Comparison of ENCODE assay signal across 11 mouse cellular contexts in genomic region chr9:64078386-64078792, GRCm38 (mm10). TPM values are rescaled to one million over a fixed set of nuclear protein-coding genes. Genes with fewer than 3 reads are reported as not detected.
A peak's percentile ranks its signal among the peaks of the same experiment; 100 is the strongest.
DNase-seq lines count a peak whose midpoint lies in the region; ATAC-seq and TF ChIP-seq lines count a peak whose summit lies in the region.
"Had no signal": no experiment of that assay in that cellular context is flagged by ENCODE, and none has a peak within 500 bp of the region (broad histone marks: within the 10 kb centered on the region; RNA-seq: fewer than 3 reads in every experiment).

No protein-coding gene starts in this region.

- 64% methylated on average over 7 of the region's 7 CpGs for WGBS in midbrain, embryonic 11.5 days
- WGBS in midbrain, postnatal 0 days: 50% methylated on average over 7 of the region's 7 CpGs
- WGBS in liver, postnatal 0 days (ENCODE audit: insufficient replicate concordance): 13% methylated on average over 7 of the region's 7 CpGs

- H3K36me3 ChIP-seq in erythroblast, embryonic 14.5 days (ENCODE audit: control insufficient read depth): no peaks in the 10 kb centered on the region; the same call in 1 of the 2 replicates
- H3K36me3 ChIP-seq in midbrain, embryonic 11.5 days (ENCODE audit: control insufficient read depth, insufficient read depth, low read length): no peaks in the 10 kb centered on the region
- no peaks in the 10 kb centered on the region for H3K36me3 ChIP-seq in midbrain, postnatal 0 days (ENCODE audit: insufficient read depth, low read length)
- H3K36me3 ChIP-seq in liver, postnatal 0 days (replicated peaks; ENCODE audit: insufficient read depth, low read length): no peaks in the 10 kb centered on the region

- no peak for ATAC-seq in erythroblast, adult 5-6 weeks (replicated peaks; ENCODE audit: low FRiP score, poor library complexity, severe bottlenecking)
- no peak for ATAC-seq in midbrain, embryonic 11.5 days (ENCODE audit: low FRiP score)
- ATAC-seq in midbrain, postnatal 0 days (ENCODE audit: low FRiP score): no peak
- peak; percentile 68 for ATAC-seq in liver, postnatal 0 days
- ATAC-seq: inflammation-experienced regulatory T-cells, adult 6 months had no signal

- peaks cover 91% of the 10 kb centered on the region for H3K4me1 ChIP-seq in erythroblast, embryonic 14.5 days (ENCODE audit: control insufficient read depth)
- no peaks in the 10 kb centered on the region for H3K4me1 ChIP-seq in midbrain, embryonic 11.5 days (ENCODE audit: control insufficient read depth, insufficient read depth, low read length)
- no peaks in the 10 kb centered on the region for H3K4me1 ChIP-seq in midbrain, postnatal 0 days (ENCODE audit: insufficient read depth, low read length)
- peaks cover 21% of the 10 kb centered on the region for H3K4me1 ChIP-seq in liver, postnatal 0 days (ENCODE audit: insufficient read depth)

- H3K9me3 ChIP-seq in erythroblast, embryonic 14.5 days (ENCODE audit: control insufficient read depth, low read length): no peaks in the 10 kb centered on the region
- H3K9me3 ChIP-seq in midbrain, embryonic 11.5 days (ENCODE audit: control insufficient read depth, low read length): no peaks in the 10 kb centered on the region
- no peaks in the 10 kb centered on the region for H3K9me3 ChIP-seq in midbrain, postnatal 0 days (ENCODE audit: low read length)
- no peaks in the 10 kb centered on the region for H3K9me3 ChIP-seq in liver, postnatal 0 days (ENCODE audit: low read length)

- DNase-seq in midbrain, embryonic 11.5 days (ENCODE audit: low spot score, missing footprints): peak; percentile 59
- no peak for DNase-seq in midbrain, postnatal 0 days (ENCODE audit: low spot score)
- DNase-seq in liver, postnatal 0 days: peak; percentile 48
- peak; percentile 43 for DNase-seq in yolk sac, embryonic 10.5 days (ENCODE audit: low spot score)
- no peak for DNase-seq in cerebellum, postnatal 14 days
- DNase-seq in left cerebral cortex, postnatal 14 days (ENCODE audit: low spot score in 2 of 2): no peak

- intact Hi-C loops in left cerebral cortex, postnatal 14 days (cut with DNase I): no loop called here

- H3K4me2 ChIP-seq in midbrain, embryonic 11.5 days: no peak overlapping the region
- no peak overlapping the region for H3K4me2 ChIP-seq in midbrain, postnatal 0 days (ENCODE audit: low read depth, low read length, poor library complexity, severe bottlenecking)
- H3K4me2 ChIP-seq in liver, postnatal 0 days (ENCODE audit: low read depth, low read length): peak overlapping the region; percentile 33; the same call in 1 of the 2 replicates

- H3K27ac ChIP-seq in midbrain, embryonic 11.5 days (ENCODE audit: low read depth, low read length): no peak overlapping the region
- H3K27ac ChIP-seq in midbrain, postnatal 0 days (ENCODE audit: low read depth, low read length): no peak overlapping the region
- H3K27ac ChIP-seq in liver, postnatal 0 days (ENCODE audit: low read depth): peak overlapping the region; percentile 44

- TF ChIP-seq CTCF in midbrain, postnatal 0 days (IDR thresholded peaks at IDR 0.05): no peak
- TF ChIP-seq CTCF in liver, postnatal 0 days (IDR thresholded peaks at IDR 0.05; ENCODE audit: low read depth): no peak

- H3K4me3 ChIP-seq in erythroblast, embryonic 14.5 days (replicated peaks): peak overlapping the region; percentile 41
- H3K4me3 ChIP-seq in midbrain, embryonic 11.5 days (ENCODE audit: low read depth, low read length): no peak overlapping the region
- no peak overlapping the region for H3K4me3 ChIP-seq in midbrain, postnatal 0 days (ENCODE audit: low read depth, low read length)
- H3K4me3 ChIP-seq in liver, postnatal 0 days (ENCODE audit: low read depth, low read length): no peak overlapping the region

- no peak for TF ChIP-seq EP300 in liver, postnatal 0 days (IDR thresholded peaks at IDR 0.05; ENCODE audit: low read depth)

- peaks cover 7% of the 10 kb centered on the region for H3K27me3 ChIP-seq in erythroblast, embryonic 14.5 days (ENCODE audit: control insufficient read depth)
- H3K27me3 ChIP-seq in midbrain, embryonic 11.5 days (ENCODE audit: control insufficient read depth, insufficient read depth, low read length): peaks cover 1% of the 10 kb centered on the region; the same call in 1 of the 2 replicates
- 0 out of 2 replicates have a peak, but pooled peaks cover 4% of the 10 kb centered on the region for H3K27me3 ChIP-seq in midbrain, postnatal 0 days (ENCODE audit: insufficient read depth, low read length)
- H3K27me3 ChIP-seq in liver, postnatal 0 days (ENCODE audit: insufficient read depth, low read length): no peaks in the 10 kb centered on the region

- 0 out of 2 replicates have a peak overlapping the region, but pooled peaks have one; percentile 1 for H3K9ac ChIP-seq in midbrain, embryonic 11.5 days (ENCODE audit: low read length)
- no peak overlapping the region for H3K9ac ChIP-seq in midbrain, postnatal 0 days (replicated peaks; ENCODE audit: low read length, poor library complexity, severe bottlenecking)
- H3K9ac ChIP-seq in liver, postnatal 0 days (replicated peaks): peak overlapping the region; percentile 48

RNA-seq across cellular contexts. Expression of gene Lctl, which starts 38.6 kb away (rescaled TPM):
- not detected in 2 replicates for polyA plus RNA-seq in erythroblast, embryonic 14.5 days (2012)
- total RNA-seq in erythroblast, adult 5-6 weeks (2015; ENCODE audit: low replicate concordance): not detected in 2 replicates
- not detected in 2 replicates for total RNA-seq in erythroblast, adult 5-6 weeks (2017; ENCODE audit: low replicate concordance)
- not detected in 2 replicates for polyA plus RNA-seq in midbrain, embryonic 11.5 days (2014; fragmentation: Nextera tagmentation; extraction: Ambion mirVana)
- not detected in 2 replicates for total RNA-seq in midbrain, postnatal 0 days (2014; rRNA removed)
- not detected in 2 replicates for polyA plus RNA-seq in midbrain, postnatal 0 days (2015; fragmentation: Nextera tagmentation; extraction: Ambion mirVana)
- not detected in 2 replicates for polyA plus RNA-seq in liver, postnatal 0 days (2015; fragmentation: Nextera tagmentation; extraction: Ambion mirVana)
- total RNA-seq in left cerebral cortex, postnatal 14 days (2021): not detected
- total RNA-seq: left cerebral cortex, adult 18-20 months had no signal
- polyA plus RNA-seq: brain, embryonic 14.5 days; inflammation-experienced regulatory T-cells, adult 6 months had no signal

RNA-seq across cellular contexts. Expression of gene Smad6, which starts 56.5 kb away (rescaled TPM):
- 0.62 TPM in 2 replicates for polyA plus RNA-seq in erythroblast, embryonic 14.5 days (2012)
- total RNA-seq in erythroblast, adult 5-6 weeks (2015; ENCODE audit: low replicate concordance): not detected in 2 replicates
- total RNA-seq in erythroblast, adult 5-6 weeks (2017; ENCODE audit: low replicate concordance): 0.60 TPM in 1 of 2 replicates, not detected in the other
- 3.9 and 4.0 TPM in 2 replicates for polyA plus RNA-seq in midbrain, embryonic 11.5 days (2014; fragmentation: Nextera tagmentation; extraction: Ambion mirVana)
- 10.4 and 12.7 TPM in 2 replicates for total RNA-seq in midbrain, postnatal 0 days (2014; rRNA removed)
- 0.97 and 1.2 TPM in 2 replicates for polyA plus RNA-seq in midbrain, postnatal 0 days (2015; fragmentation: Nextera tagmentation; extraction: Ambion mirVana)
- polyA plus RNA-seq in liver, postnatal 0 days (2015; fragmentation: Nextera tagmentation; extraction: Ambion mirVana): 1.8 and 2.9 TPM in 2 replicates
- total RNA-seq in left cerebral cortex, postnatal 14 days (2021): 1 to 10 TPM; 1.8 to 2.3 TPM
- polyA plus RNA-seq: inflammation-experienced regulatory T-cells, adult 6 months had no signal

Comparison
In these comparisons a context has a peak if more than half of its experiments do, and no peak if none do; other contexts are left out.
1. DNase-seq: peak in midbrain, embryonic 11.5 days (single experiment), liver, postnatal 0 days (single experiment) and yolk sac, embryonic 10.5 days (single experiment); none in midbrain, postnatal 0 days (single experiment), cerebellum, postnatal 14 days (0 of 2) and left cerebral cortex, postnatal 14 days (0 of 2).